Mouse (Mus musculus) skeletal muscle tissue, adult 2 months (tissue): ENCODE measurements around the gene Klf3.
A peak's percentile ranks its signal among the peaks of the same experiment; 100 is the strongest.
"Not testable (repeated sequence)": the region's sequence is repeated elsewhere in the genome, so short reads cannot be mapped to it uniquely, and the experiment has no call there.

Experiments used
- DNase-seq: peaks from one replicate; pipeline ENCODE4 v3.0.0-alpha.2; 2012; ENCODE audit warnings: low read depth, low spot score

The Klf3 gene

GRCm38 (mm10) chr5:64878027-64878425 lies 74.8 kb downstream of the Klf3 start:
- peak; percentile 79 for DNase-seq

- DNase-seq: no peak
Measured at GRCm38 (mm10) chr5:64878526-64878925, 75.3 kb downstream of the Klf3 start.

- DNase-seq: no peak
Measured at GRCm38 (mm10) chr5:64879241-64879640, 76.1 kb downstream of the Klf3 start.

GRCm38 (mm10) chr5:64881559-64881958 lies 78.4 kb downstream of the Klf3 start:
- DNase-seq: not testable (repeated sequence)

- not testable (repeated sequence) for DNase-seq
Measured at GRCm38 (mm10) chr5:64881976-64882375, 78.8 kb downstream of the Klf3 start.
